Mouse (Mus musculus) urinary bladder, postnatal 36 days (tissue): Measurements from ENCODE around the gene Lin9.
"Not testable (repeated sequence)": the region's sequence is repeated elsewhere in the genome, so short reads cannot be mapped to it uniquely, and the experiment has no call there.

Source experiments
- DNase-seq, 2 experiments: peaks; one replicate each; pipeline ENCODE4 v3.0.0; 2022; ENCODE audit warnings: low spot score in 2 of 2, mixed read lengths in 1 of 2

Lin9 gene

GRCm38 (mm10) chr1:180641137-180641517 is at the start of gene Lin9:
TSS of gene Lin9 (plus strand) at chr1:180641150.
- DNase-seq, result peak; percentile 88 to 90

- DNase-seq, result no peak
Measured at GRCm38 (mm10) chr1:180600578-180600977, 40.4 kb upstream of the Lin9 start.

- no peak for DNase-seq
Measured at GRCm38 (mm10) chr1:180601806-180602205, 39.1 kb upstream of the Lin9 start.

- DNase-seq, result peak in 1 of 2 experiments; percentile 17
Measured at GRCm38 (mm10) chr1:180604579-180604978, 36.4 kb upstream of the Lin9 start.

- DNase-seq, result no peak
Measured at GRCm38 (mm10) chr1:180606106-180606505, 34.8 kb upstream of the Lin9 start.

GRCm38 (mm10) chr1:180606796-180607577 is 34.0 kb upstream of the Lin9 start:
- no peak for DNase-seq

GRCm38 (mm10) chr1:180607578-180607879 is 33.4 kb upstream of the Lin9 start:
- no peak for DNase-seq

- DNase-seq, result not testable (repeated sequence)
Measured at GRCm38 (mm10) chr1:180611842-180612241, 29.1 kb upstream of the Lin9 start.

GRCm38 (mm10) chr1:180616762-180617161 is 24.2 kb upstream of the Lin9 start:
- no peak for DNase-seq

GRCm38 (mm10) chr1:180622389-180622788 is 18.6 kb upstream of the Lin9 start:
- no peak for DNase-seq

- no peak for DNase-seq
Measured at GRCm38 (mm10) chr1:180623911-180624310, 17.0 kb upstream of the Lin9 start.

GRCm38 (mm10) chr1:180626141-180626540 is 14.8 kb upstream of the Lin9 start:
- DNase-seq, result peak in 1 of 2 experiments; percentile 61

GRCm38 (mm10) chr1:180637796-180638195 is 3.2 kb upstream of the Lin9 start:
- not testable (repeated sequence) for DNase-seq

- DNase-seq, result no peak
Measured at GRCm38 (mm10) chr1:180639416-180640401, 1.2 kb upstream of the Lin9 start.

- peak; percentile 4 to 8 for DNase-seq
Measured at GRCm38 (mm10) chr1:180640605-180641125, 285 bp upstream of the Lin9 start.

- DNase-seq, result no peak
Measured at GRCm38 (mm10) chr1:180641518-180642227, 723 bp downstream of the Lin9 start.

- no peak for DNase-seq
Measured at GRCm38 (mm10) chr1:180642228-180642564, 1.2 kb downstream of the Lin9 start.

- DNase-seq, result no peak
Measured at GRCm38 (mm10) chr1:180691284-180691683, 50.3 kb downstream of the Lin9 start.

- no peak for DNase-seq
Measured at GRCm38 (mm10) chr1:180696626-180697352, 55.8 kb downstream of the Lin9 start, which contains the start of gene Mixl1. TSS of gene Mixl1 (minus strand) at chr1:180697034.

GRCm38 (mm10) chr1:180698063-180698462 is 57.1 kb downstream of the Lin9 start:
- DNase-seq, result no peak

GRCm38 (mm10) chr1:180703400-180703799 is 62.5 kb downstream of the Lin9 start:
- no peak for DNase-seq
